Mouse (Mus musculus) C2C12 (cell line): ENCODE results near the gene Ankrd34b.

Source experiments
- CTCF ChIP-seq: IDR thresholded peaks from one replicate; pipeline ENCODE4 v1.5.1; 2011; ENCODE audit not compliant: control insufficient read depth, insufficient read depth, insufficient read length
- FOSL1 ChIP-seq: IDR thresholded peaks from one replicate; pipeline ENCODE4 v1.8.0; 2011; ENCODE audit warnings: mild to moderate bottlenecking, low read length; ENCODE audit not compliant: poor library complexity, insufficient read depth, severe bottlenecking
- MAX ChIP-seq: IDR thresholded peaks from one replicate; pipeline ENCODE4 v1.6.1; 2011; ENCODE audit warnings: mild to moderate bottlenecking, control low read depth

DNA sequence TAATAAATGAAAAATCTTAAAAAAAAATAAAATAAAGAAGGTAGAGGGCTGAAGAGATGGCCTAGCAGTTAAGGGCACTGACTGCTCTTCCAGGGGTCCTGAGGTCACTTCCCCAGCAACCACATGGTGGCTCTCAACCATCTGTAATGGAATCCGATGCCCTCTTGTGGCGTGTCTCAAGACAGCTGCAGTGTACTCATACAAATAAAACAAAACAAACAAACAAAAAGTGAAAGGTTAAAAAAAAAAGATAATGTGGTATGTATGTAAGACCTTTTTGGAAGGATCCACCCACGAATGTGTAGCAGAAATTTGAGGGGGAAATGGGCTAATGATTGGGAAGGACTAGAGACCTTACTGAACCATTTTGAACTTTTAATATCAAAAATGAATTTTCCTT, 57.7 kb downstream of the Ankrd34b start:
- no peak for TF ChIP-seq FOSL1
- TF ChIP-seq MAX, result no peak
- TF ChIP-seq CTCF, result no peak
